Mouse (Mus musculus) hindbrain, embryonic 10.5 days (tissue): ENCODE measurements around the gene Vcpkmt. TPM values are rescaled to one million over a fixed set of nuclear protein-coding genes. Genes with fewer than 3 reads are reported as not detected.

Experiments
- DNase-seq: peaks from one replicate; pipeline ENCODE4 v3.0.0-alpha.2; 2017; ENCODE audit warnings: low spot score
- H3K27ac ChIP-seq: fragments of 300-500 bp; sonication (generic); 2 replicates; pipeline ENCODE4 v1.5.1; 2016; ENCODE audit warnings: mild to moderate bottlenecking, moderate library complexity
- H3K27me3 ChIP-seq: fragments of 300-500 bp; sonication (generic); 2 replicates; pipeline ENCODE4 v1.6.1; 2016; ENCODE audit warnings: mild to moderate bottlenecking; ENCODE audit not compliant: poor library complexity, insufficient read depth, severe bottlenecking
- H3K36me3 ChIP-seq: fragments of 300-500 bp; sonication (generic); 2 replicates; pipeline ENCODE4 v1.6.1; 2016; ENCODE audit warnings: mild to moderate bottlenecking, moderate library complexity
- H3K4me1 ChIP-seq: fragments of 300-500 bp; sonication (generic); replicated peaks from 2 replicates; pipeline ENCODE4 v1.6.1; 2016; ENCODE audit warnings: mild to moderate bottlenecking
- H3K4me3 ChIP-seq: fragments of 300-500 bp; sonication (generic); 2 replicates; pipeline ENCODE4 v1.5.1; 2016; ENCODE audit warnings: mild to moderate bottlenecking, moderate library complexity
- H3K9me3 ChIP-seq: fragments of 300-500 bp; sonication (generic); 2 replicates; pipeline ENCODE4 v1.6.1; 2016; ENCODE audit warnings: mild to moderate bottlenecking, moderate library complexity
- WGBS: fragments of 180-500 bp; shearing (Covaris S2); methylation state at CpG from one replicate; pipeline ENCODE4 v1.1.7; 2016; 5-methylcytosine and 5-hydroxymethylcytosine counted together
- polyA plus RNA-seq: library from polyadenylated mRNA; unstranded; fragments of >200 nt; fragmentation: Nextera tagmentation; extraction: Ambion mirVana; gene quantifications from 2 replicates; pipeline ENCODE4 v1.2.1, GENCODE M21; 2016

Vcpkmt gene
- polyA plus RNA-seq, 1 experiment from 2014 or later: 21.3 TPM

DNA sequence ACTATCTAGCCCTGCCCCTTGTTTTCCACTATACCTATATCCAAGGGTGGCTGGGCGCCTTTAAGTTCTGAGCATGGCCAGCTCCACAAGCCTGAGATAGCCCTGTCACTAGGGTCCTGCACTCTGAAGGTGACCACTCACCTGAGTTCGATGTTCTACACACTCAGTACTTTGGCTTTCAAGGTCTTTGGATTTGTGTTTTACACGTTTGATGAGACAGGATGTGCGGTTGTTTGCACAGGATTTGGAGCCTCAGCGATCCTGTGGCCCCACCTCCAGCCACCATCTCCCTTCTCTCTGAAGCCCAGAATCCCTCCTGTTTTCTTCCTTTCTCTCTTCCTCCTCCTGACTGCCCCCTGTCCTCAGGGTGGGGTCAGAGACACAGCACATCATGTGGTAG is 49.6 kb downstream of the Vcpkmt start:
- peaks cover 21% of the 10 kb centered on the region for H3K4me1 ChIP-seq
- no peak for DNase-seq
- no peak overlapping the region for H3K4me3 ChIP-seq
- no peaks in the 10 kb centered on the region for H3K36me3 ChIP-seq
- no peaks in the 10 kb centered on the region for H3K9me3 ChIP-seq
- 89% methylated on average over 5 of the region's 5 CpGs for whole genome bisulfite sequencing
- no peak overlapping the region for H3K27ac ChIP-seq
- H3K27me3 ChIP-seq: 0 out of 2 replicates have a peak, but pooled peaks cover 3% of the 10 kb centered on the region

DNA sequence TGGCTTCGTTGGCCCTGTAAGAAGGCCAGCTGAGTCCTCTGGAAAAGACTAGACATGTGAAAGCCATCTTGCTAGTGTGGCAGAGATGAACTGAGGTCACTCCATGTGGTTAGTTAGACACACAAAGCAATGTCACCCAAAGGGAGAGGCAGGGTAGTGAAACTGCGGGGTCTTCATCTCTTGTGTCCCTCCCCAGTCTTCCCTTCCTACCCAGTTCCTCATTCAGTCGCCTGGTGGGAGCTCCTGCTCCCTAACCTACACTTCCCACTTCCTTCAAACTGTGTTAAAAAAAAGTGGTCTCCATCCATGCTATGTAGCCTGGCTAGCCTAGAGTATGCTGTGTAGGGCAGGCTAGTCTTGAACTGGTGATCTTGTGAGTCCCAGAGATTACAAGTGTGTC is 50.3 kb downstream of the Vcpkmt start:
- H3K9me3 ChIP-seq: no peaks in the 10 kb centered on the region
- WGBS: 89% methylated on average over 3 of the region's 3 CpGs
- H3K36me3 ChIP-seq: no peaks in the 10 kb centered on the region
- H3K4me1 ChIP-seq: peaks cover 14% of the 10 kb centered on the region
- H3K27me3 ChIP-seq: 0 out of 2 replicates have a peak, but pooled peaks cover 3% of the 10 kb centered on the region
- H3K4me3 ChIP-seq: no peak overlapping the region
- H3K27ac ChIP-seq: no peak overlapping the region
- no peak for DNase-seq

- Histone ChIP-seq H3K27ac (no peak overlapping the region), H3K36me3 (no peaks in the 10 kb centered on the region), H3K4me1 (peaks cover 10% of the 10 kb centered on the region), H3K27me3 (0 out of 2 replicates have a peak, but pooled peaks cover 3% of the 10 kb centered on the region), H3K4me3 (no peak overlapping the region), H3K9me3 (no peaks in the 10 kb centered on the region)
- no peak for DNase-seq
- WGBS: 92% methylated on average over 4 of the region's 4 CpGs
Measured at GRCm38 (mm10) chr12:69532091-69532490, 50.7 kb downstream of the Vcpkmt start.

- no peak for DNase-seq
- WGBS: 90% methylated on average over 13 of the region's 13 CpGs
- Histone ChIP-seq H3K4me1 (0 out of 2 replicates have a peak, but pooled peaks cover 5% of the 10 kb centered on the region), H3K9me3 (no peaks in the 10 kb centered on the region), H3K36me3 (no peaks in the 10 kb centered on the region), H3K27ac (no peak overlapping the region), H3K27me3 (no peaks in the 10 kb centered on the region), H3K4me3 (no peak overlapping the region)
Measured at GRCm38 (mm10) chr12:69529694-69530403, 53.0 kb downstream of the Vcpkmt start.

DNA sequence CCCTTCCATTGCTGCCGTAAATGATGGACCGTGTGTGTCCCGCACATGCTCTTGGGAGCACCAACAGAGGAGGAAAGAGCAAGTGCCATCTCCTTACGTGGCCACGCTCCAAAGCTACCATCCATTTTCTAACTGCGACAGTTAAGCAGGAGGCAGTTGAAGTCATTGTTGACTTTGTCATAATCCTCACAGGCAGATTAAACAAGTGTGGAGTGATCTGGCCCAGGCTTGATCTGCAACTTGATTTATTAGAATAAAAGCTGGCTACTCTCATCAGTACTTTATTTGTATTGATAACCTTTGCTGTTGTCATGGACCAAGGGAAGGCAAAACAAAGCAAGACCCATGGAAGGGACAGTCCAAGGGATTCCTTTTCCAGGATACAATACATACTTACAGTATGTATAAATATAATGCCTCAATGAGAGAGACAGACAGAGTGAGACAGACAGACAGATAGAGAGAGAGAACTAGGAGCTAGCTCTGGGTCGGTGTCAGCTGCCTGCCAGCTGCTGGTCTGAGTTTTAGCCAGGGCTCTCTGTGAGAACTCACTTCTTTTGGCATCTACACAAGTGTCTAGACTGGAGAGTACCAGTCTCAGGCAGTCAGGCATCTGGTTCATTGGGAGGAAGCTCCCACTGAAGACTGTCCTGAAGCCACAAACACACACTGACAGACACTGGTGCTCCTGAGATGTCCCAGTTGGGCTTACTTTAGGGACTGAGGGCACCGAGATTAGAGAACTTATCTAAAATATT is 54.4 kb downstream of the Vcpkmt start:
- H3K4me3 ChIP-seq: no peak overlapping the region
- H3K4me1 ChIP-seq: 0 out of 2 replicates have a peak, but pooled peaks cover 12% of the 10 kb centered on the region
- H3K36me3 ChIP-seq: no peaks in the 10 kb centered on the region
- no peak overlapping the region for H3K27ac ChIP-seq
- H3K27me3 ChIP-seq: no peaks in the 10 kb centered on the region
- WGBS: 92% methylated on average over 8 of the region's 8 CpGs
- no peak for DNase-seq
- H3K9me3 ChIP-seq: no peaks in the 10 kb centered on the region

Other genes starting within 250 kb of the Vcpkmt start
- gene Nemf, start 225.9 kb downstream of the Vcpkmt start, polyA plus RNA-seq: 69.6 and 91.1 TPM in 2 replicates
- 35.9 and 42.4 TPM in 2 replicates for gene Arf6, start 210.9 kb downstream of the Vcpkmt start, polyA plus RNA-seq
- gene Gm9887, start 210.6 kb downstream of the Vcpkmt start, polyA plus RNA-seq: 0.96 and 1.9 TPM in 2 replicates
- gene Sos2, start 98.8 kb upstream of the Vcpkmt start, polyA plus RNA-seq: 8.5 and 10.1 TPM in 2 replicates
- 12.8 and 17.2 TPM in 2 replicates for gene L2hgdh, start 141.8 kb upstream of the Vcpkmt start, polyA plus RNA-seq
- 20.3 and 21.2 TPM in 2 replicates for gene Atp5s, start 141.9 kb upstream of the Vcpkmt start, polyA plus RNA-seq
- gene Cdkl1, start 208.2 kb upstream of the Vcpkmt start, polyA plus RNA-seq: 0.62 and 0.71 TPM in 2 replicates